Mouse (Mus musculus) hindbrain, embryonic 16.5 days (tissue): ENCODE results near the gene Srpr. TPM values are rescaled to one million over a fixed set of nuclear protein-coding genes. Genes with fewer than 3 reads are reported as not detected.
A peak's percentile ranks its signal among the peaks of the same experiment; 100 is the strongest.

Experiments used
- ATAC-seq: fragments of 200-750 bp; cut with Nextera tagmentation; 2 replicates; pipeline ENCODE4 v1.8.0; 2017; ENCODE audit warnings: moderate TSS enrichment, moderate library complexity
- H3K27ac ChIP-seq: fragments of 300-500 bp; sonication (generic); 2 replicates; pipeline ENCODE4 v1.5.1; 2014; ENCODE audit warnings: low read depth, mild to moderate bottlenecking, control low read depth, low read length, moderate library complexity
- H3K27me3 ChIP-seq: fragments of 300-500 bp; sonication (generic); replicated peaks from 2 replicates; pipeline ENCODE4 v1.6.1; 2014; ENCODE audit warnings: low read length; ENCODE audit not compliant: control insufficient read depth, insufficient read depth
- H3K36me3 ChIP-seq: fragments of 300-500 bp; sonication (generic); 2 replicates; pipeline ENCODE4 v1.6.1; 2014; ENCODE audit warnings: mild to moderate bottlenecking, low read length, moderate library complexity, mixed read lengths; ENCODE audit not compliant: control insufficient read depth, insufficient read depth
- H3K4me1 ChIP-seq: fragments of 300-500 bp; sonication (generic); 2 replicates; pipeline ENCODE4 v1.6.1; 2014; ENCODE audit warnings: low read depth, low read length; ENCODE audit not compliant: control insufficient read depth, insufficient read depth
- H3K4me2 ChIP-seq: fragments of 300-500 bp; sonication (generic); 2 replicates; pipeline ENCODE4 v1.6.1; 2014; ENCODE audit warnings: mild to moderate bottlenecking, low read length, control low read depth, moderate library complexity
- H3K4me3 ChIP-seq: fragments of 300-500 bp; sonication (generic); 2 replicates; pipeline ENCODE4 v1.5.1; 2014; ENCODE audit warnings: mild to moderate bottlenecking, low read length, control low read depth, moderate library complexity
- H3K9ac ChIP-seq: fragments of 300-500 bp; sonication (generic); 2 replicates; pipeline ENCODE4 v1.6.1; 2014; ENCODE audit warnings: low read depth, mild to moderate bottlenecking, control low read depth, low read length, moderate library complexity
- H3K9me3 ChIP-seq: fragments of 300-500 bp; sonication (generic); 2 replicates; pipeline ENCODE4 v1.6.1; 2014; ENCODE audit warnings: mild to moderate bottlenecking, low read length, moderate library complexity; ENCODE audit not compliant: control insufficient read depth
- WGBS: fragments of 180-500 bp; shearing (Covaris S2); extraction: QIAGEN DNeasy Blood & Tissue Kit; methylation state at CpG from one replicate; pipeline ENCODE4 v1.1.7; 2014; 5-methylcytosine and 5-hydroxymethylcytosine counted together
- polyA plus RNA-seq: library from polyadenylated mRNA; unstranded; fragments of >200 nt; fragmentation: Nextera tagmentation; extraction: Ambion mirVana; gene quantifications from 2 replicates; pipeline ENCODE4 v1.2.1, GENCODE M21; 2015

Srpr gene
- polyA plus RNA-seq, 1 experiment from 2014 or later = 63.4 TPM

DNA sequence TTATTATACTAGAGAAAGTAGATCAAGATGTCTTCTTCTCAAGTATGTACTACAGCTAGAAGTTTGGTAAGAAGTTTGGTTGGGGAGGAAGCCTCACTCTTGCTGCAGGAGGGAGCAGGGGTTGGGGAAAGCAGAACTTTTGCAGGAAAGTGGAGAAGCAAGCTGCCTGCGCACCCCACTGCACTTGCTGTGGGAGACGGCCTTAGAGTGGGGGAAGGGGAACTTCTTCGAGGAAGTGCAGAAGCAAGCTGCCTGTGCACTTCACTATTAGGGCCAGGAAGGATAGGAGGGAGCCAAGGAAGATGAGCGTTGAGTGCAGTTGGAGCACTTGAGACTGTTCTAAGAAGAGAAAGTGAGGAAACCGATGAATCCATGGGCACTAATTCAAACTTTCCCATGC, 16.6 kb upstream of the Srpr start:
- H3K36me3 ChIP-seq = no peaks in the 10 kb centered on the region
- no peaks in the 10 kb centered on the region for H3K9me3 ChIP-seq
- H3K4me3 ChIP-seq = no peak overlapping the region
- no peak overlapping the region for H3K9ac ChIP-seq
- WGBS = 75% methylated on average over 5 of the region's 5 CpGs
- H3K4me2 ChIP-seq = no peak overlapping the region
- no peak overlapping the region for H3K27ac ChIP-seq
- ATAC-seq = no peak
- no peaks in the 10 kb centered on the region for H3K27me3 ChIP-seq
- H3K4me1 ChIP-seq = no peaks in the 10 kb centered on the region

DNA sequence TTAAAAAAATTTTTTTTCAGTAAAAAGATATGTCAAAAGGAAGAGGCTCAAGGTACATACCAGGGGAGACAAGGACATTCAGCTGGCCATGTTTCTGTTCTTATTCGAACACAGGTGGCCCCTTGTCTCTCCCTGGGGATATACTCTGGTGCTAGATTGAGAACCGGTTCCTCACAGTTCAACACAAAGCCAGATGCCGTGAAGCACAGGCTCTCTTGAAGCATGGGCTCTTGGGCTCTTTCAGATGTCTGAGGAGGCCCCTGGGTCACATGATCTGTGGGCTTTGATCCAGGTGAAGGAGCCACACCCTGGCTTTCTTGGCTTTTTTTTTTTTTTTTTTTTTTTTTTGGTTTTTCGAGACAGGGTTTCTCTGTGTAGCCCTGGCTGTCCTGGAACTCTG, 13.5 kb upstream of the Srpr start:
- H3K4me1 ChIP-seq = peaks cover 3% of the 10 kb centered on the region; the same call in 1 of the 2 replicates
- no peaks in the 10 kb centered on the region for H3K27me3 ChIP-seq
- no peak overlapping the region for H3K27ac ChIP-seq
- no peak for ATAC-seq
- H3K4me3 ChIP-seq = no peak overlapping the region
- 84% methylated on average over 3 of the region's 4 CpGs for WGBS
- no peak overlapping the region for H3K9ac ChIP-seq
- no peaks in the 10 kb centered on the region for H3K36me3 ChIP-seq
- no peak overlapping the region for H3K4me2 ChIP-seq
- no peaks in the 10 kb centered on the region for H3K9me3 ChIP-seq

DNA sequence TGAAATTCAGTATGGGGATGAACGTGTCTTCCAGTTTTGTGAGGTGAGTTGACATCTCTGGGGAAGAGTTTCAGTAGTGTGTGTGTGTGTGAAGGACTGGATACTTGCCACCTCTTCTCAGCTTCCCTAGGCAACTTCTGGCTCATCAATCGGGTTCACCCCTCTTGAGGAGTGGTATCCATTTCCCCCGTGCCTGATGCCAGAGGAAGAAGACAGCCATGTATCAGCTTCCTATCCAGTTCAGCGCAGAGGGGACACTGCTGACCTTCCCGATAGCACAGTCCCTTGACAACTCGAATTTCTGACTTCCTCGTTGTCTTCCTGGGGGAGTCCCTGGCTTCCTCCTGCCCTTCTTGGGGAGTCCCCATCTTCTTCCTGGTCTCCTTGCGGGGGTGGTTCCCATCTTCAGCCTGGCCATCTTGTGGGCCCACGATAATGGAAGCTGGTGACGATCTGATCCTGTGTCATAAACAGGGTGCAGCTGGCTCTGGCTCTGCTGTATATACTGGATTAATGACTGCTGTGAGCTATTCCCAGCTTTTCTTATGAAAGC, 12.5 kb upstream of the Srpr start:
- no peaks in the 10 kb centered on the region for H3K36me3 ChIP-seq
- ATAC-seq = no peak
- no peaks in the 10 kb centered on the region for H3K9me3 ChIP-seq
- H3K27me3 ChIP-seq = no peaks in the 10 kb centered on the region
- no peak overlapping the region for H3K9ac ChIP-seq
- no peak overlapping the region for H3K27ac ChIP-seq
- H3K4me1 ChIP-seq = peaks cover 3% of the 10 kb centered on the region; the same call in 1 of the 2 replicates
- WGBS = 85% methylated on average over 10 of the region's 10 CpGs
- no peak overlapping the region for H3K4me3 ChIP-seq
- H3K4me2 ChIP-seq = no peak overlapping the region

DNA sequence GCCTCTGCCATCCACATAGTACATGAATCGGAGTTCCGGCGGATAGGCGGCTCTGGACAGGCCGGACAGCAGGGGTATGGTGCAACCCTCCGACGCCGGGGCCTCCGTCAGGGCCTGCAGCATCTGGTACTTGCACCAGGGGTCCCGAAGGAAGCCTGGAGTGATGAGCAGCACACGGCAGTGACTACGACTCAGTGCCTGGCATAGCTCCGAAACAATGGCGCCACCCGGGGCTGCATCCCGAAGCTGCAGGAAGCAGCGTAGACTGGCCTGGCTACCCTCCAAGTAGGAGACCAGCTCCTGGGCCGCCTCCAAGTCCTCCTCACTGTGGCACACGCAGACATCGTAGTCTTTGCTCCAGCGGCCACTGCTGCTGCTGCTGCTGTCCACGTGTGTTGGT, 11.3 kb upstream of the Srpr start:
- Histone ChIP-seq H3K27ac (no peak overlapping the region), H3K4me1 (peaks cover 3% of the 10 kb centered on the region; the same call in 1 of the 2 replicates), H3K9ac (0 out of 2 replicates have a peak overlapping the region, but pooled peaks have one; percentile 9), H3K9me3 (no peaks in the 10 kb centered on the region), H3K4me3 (no peak overlapping the region), H3K27me3 (no peaks in the 10 kb centered on the region), H3K36me3 (no peaks in the 10 kb centered on the region), H3K4me2 (peak overlapping the region; percentile 30; the same call in 1 of the 2 replicates)
- ATAC-seq = peak; percentile 68
- 53% methylated on average over 22 of the region's 22 CpGs for WGBS

DNA sequence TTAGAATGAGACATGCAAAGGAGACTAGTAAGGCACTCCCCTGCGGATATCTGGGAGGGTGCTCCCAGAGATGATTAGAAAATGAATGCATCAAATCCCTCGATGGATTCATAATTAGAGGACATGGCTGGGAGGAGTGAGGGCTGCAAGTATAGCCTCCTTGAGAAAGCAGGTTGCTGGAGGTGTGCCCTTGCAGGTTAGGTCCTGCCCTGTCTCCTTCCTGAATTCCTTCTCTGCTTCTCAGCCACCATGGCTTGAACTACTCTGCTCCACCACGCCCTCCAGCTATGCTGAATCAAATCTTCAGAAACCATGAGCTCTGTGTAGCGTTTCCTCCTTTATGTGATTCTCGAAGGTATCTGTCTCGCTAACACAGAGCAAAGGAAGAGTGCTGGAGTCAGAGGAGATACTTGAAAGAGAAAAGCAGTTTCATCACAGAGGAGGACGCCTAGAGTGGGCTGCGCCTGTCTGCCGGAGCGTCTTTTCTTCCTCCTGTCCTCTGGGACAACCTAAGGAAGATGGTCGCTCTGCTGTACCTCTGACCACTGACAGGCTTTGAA, 6.9 kb upstream of the Srpr start:
- H3K9ac ChIP-seq = no peak overlapping the region
- H3K4me3 ChIP-seq = no peak overlapping the region
- ATAC-seq = no peak
- WGBS = 80% methylated on average over 11 of the region's 11 CpGs
- no peaks in the 10 kb centered on the region for H3K27me3 ChIP-seq
- peaks cover 3% of the 10 kb centered on the region; the same call in 1 of the 2 replicates for H3K4me1 ChIP-seq
- H3K4me2 ChIP-seq = no peak overlapping the region
- no peaks in the 10 kb centered on the region for H3K9me3 ChIP-seq
- no peaks in the 10 kb centered on the region for H3K36me3 ChIP-seq
- H3K27ac ChIP-seq = no peak overlapping the region

DNA sequence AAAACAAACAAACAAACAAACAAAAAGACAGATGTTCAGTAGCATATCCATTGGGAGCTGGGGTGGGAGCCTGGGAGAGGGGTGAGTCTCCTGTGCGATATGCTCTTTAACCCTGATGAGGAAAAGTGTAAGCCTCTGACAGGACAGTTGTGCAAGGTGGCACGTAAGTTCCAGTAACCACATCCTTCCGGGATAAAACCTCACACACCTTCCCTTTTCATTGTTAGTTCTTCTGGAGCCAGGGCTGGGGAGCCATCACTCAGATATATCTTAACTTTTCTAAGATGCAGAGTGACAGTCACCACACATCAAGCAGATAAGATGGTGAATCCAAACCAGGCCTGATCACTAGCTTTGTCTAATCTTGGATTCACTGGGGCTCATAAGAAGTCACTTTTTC, 5.9 kb upstream of the Srpr start:
- Histone ChIP-seq H3K4me3 (no peak overlapping the region), H3K9ac (no peak overlapping the region), H3K27me3 (no peaks in the 10 kb centered on the region), H3K9me3 (no peaks in the 10 kb centered on the region), H3K27ac (no peak overlapping the region), H3K4me2 (no peak overlapping the region), H3K36me3 (no peaks in the 10 kb centered on the region), H3K4me1 (no peaks in the 10 kb centered on the region; the same call in 1 of the 2 replicates)
- 85% methylated on average over 3 of the region's 3 CpGs for WGBS
- ATAC-seq = no peak

DNA sequence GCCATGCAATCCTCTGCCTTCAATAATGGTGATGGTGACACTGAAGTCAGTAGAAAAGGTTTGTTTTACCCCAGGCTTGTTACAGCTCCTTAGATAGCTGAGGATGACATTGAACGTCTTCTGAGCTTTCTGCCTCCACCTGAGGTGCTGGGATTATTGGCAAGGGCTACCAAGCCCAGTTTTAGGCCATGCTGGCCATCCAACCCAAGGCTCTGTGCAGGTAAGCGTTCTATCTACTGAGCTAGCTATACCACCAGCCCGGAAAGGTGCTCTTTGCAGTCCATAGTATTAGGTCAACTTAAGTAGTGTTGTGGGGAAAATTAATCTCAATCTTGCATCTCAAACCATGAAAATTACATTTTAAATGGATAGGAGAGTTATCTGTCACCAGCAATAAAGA, 2.4 kb upstream of the Srpr start:
- Histone ChIP-seq H3K4me2 (no peak overlapping the region), H3K27ac (no peak overlapping the region), H3K27me3 (no peaks in the 10 kb centered on the region), H3K4me1 (peaks cover 9% of the 10 kb centered on the region), H3K9ac (no peak overlapping the region), H3K9me3 (no peaks in the 10 kb centered on the region), H3K4me3 (no peak overlapping the region), H3K36me3 (no peaks in the 10 kb centered on the region)
- no peak for ATAC-seq
- WGBS = 96% methylated on average over 3 of the region's 3 CpGs

DNA sequence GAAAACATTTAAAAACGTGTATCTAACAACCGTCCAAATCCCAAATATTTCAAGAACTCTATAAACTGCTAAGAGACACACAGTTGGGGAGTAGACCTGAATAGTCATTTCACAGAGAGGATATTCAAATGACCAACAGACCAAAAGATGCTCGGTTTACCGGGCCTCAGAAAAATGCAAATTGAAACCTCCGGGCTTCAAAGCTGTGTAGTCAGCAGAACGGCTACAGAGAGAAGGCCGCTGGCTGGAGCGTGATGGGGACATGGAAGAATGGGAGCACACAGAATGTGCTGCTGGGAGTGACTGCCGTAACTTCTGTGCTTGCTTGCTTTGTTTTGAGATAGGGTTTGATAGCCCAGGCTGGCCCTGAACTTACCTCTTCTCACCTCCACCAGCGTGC, 1.6 kb upstream of the Srpr start:
- 69% methylated on average over 10 of the region's 10 CpGs for WGBS
- no peak overlapping the region for H3K4me3 ChIP-seq
- no peak overlapping the region for H3K4me2 ChIP-seq
- no peaks in the 10 kb centered on the region for H3K36me3 ChIP-seq
- no peaks in the 10 kb centered on the region for H3K27me3 ChIP-seq
- no peak overlapping the region for H3K27ac ChIP-seq
- no peak overlapping the region for H3K9ac ChIP-seq
- H3K4me1 ChIP-seq = peaks cover 9% of the 10 kb centered on the region
- no peaks in the 10 kb centered on the region for H3K9me3 ChIP-seq
- no peak for ATAC-seq

DNA sequence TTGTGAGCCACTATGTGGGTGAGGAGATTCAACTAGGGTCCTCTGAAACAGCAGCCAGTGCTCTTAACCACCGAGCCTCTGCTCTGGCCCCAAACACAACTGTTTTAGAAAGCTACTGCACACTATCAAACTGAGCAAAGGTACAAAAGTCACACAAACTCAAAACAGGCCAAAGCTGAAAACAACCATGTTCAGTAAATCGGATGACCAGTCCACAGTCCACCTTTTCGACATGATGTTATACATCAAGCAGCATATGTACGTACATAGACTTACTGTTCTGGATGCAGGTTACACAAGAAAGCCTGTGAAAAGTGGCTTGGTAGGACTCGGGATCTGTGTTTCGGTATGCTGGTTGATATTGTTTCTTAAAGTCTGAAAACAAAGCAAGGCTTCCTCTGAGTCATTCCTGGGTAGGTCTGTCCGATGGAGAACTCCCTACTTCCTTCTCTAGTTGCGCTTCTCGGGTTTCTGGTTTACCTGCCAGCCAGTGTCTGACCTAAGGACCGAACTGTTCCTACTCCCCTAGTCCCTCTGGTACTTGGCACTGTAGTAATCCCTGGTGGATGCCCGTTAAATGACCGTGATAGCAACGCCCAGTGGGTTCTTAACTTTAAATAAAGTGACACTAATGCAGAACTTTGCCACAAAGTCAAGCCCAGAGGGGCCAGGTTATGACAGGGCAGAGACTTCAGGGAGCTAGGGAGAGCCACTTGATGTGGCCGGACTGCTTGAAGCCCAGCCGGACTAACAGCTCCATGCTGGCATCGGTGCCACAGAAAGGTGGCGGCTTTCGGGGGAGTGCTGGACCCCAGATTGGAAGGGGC, 817 bp upstream of the Srpr start:
- H3K4me3 ChIP-seq = peak overlapping the region; percentile 64
- H3K27me3 ChIP-seq = no peaks in the 10 kb centered on the region
- 26% methylated on average over 18 of the region's 18 CpGs for WGBS
- no peaks in the 10 kb centered on the region for H3K36me3 ChIP-seq
- peaks cover 9% of the 10 kb centered on the region for H3K4me1 ChIP-seq
- peak overlapping the region; percentile 83 for H3K4me2 ChIP-seq
- ATAC-seq = peak; percentile 50
- H3K9ac ChIP-seq = peak overlapping the region; percentile 76
- H3K9me3 ChIP-seq = no peaks in the 10 kb centered on the region
- no peak overlapping the region for H3K27ac ChIP-seq
